Mouse (Mus musculus): ENCODE results near the gene Sept8.
A peak's percentile ranks its signal among the peaks of the same experiment; 100 is the strongest.

Sept8 gene

GRCm38 (mm10) chr11:53584849-53585248, 65.8 kb downstream of the Sept8 start:
- peak; percentile 73 for DNase-seq (ENCODE audit: low spot score)

- no peak for DNase-seq (ENCODE audit: low spot score)
These were observed 66.5 kb downstream of the Sept8 start for GRCm38 (mm10) chr11:53585510-53585909.

- DNase-seq (ENCODE audit: low spot score), result no peak
These were observed 69.2 kb downstream of the Sept8 start for GRCm38 (mm10) chr11:53588279-53588678.

- peak; percentile 47 for DNase-seq (ENCODE audit: low spot score)
These were observed 71.3 kb downstream of the Sept8 start for GRCm38 (mm10) chr11:53590368-53590768.

- no peak for DNase-seq (ENCODE audit: low spot score)
These were observed 72.1 kb downstream of the Sept8 start for GRCm38 (mm10) chr11:53591116-53591515.
